Mouse (Mus musculus): ENCODE measurements around the gene Itpr3.

Gene Itpr3

GRCm38 (mm10) chr17:27056812-27057516, at the start of gene Itpr3:
Gene Itpr3 (plus strand): TSS chr17:27057304.
- peak; percentile 91 for DNase-seq (ENCODE audit: low read depth)

GRCm38 (mm10) chr17:27008277-27008676, 48.8 kb upstream of the Itpr3 start:
- no peak for DNase-seq (ENCODE audit: low read depth)

- DNase-seq (ENCODE audit: low read depth) = no peak
These were observed 45.9 kb upstream of the Itpr3 start for GRCm38 (mm10) chr17:27011167-27011566.

GRCm38 (mm10) chr17:27011998-27012672, 45.0 kb upstream of the Itpr3 start:
- peak; percentile 87 for DNase-seq (ENCODE audit: low read depth)

GRCm38 (mm10) chr17:27012909-27013308, 44.2 kb upstream of the Itpr3 start:
- peak; percentile 35 for DNase-seq (ENCODE audit: low read depth)

GRCm38 (mm10) chr17:27017564-27018499, 39.3 kb upstream of the Itpr3 start:
- peak; percentile 97 for DNase-seq (ENCODE audit: low read depth)

- DNase-seq (ENCODE audit: low read depth) = no peak
These were observed 38.4 kb upstream of the Itpr3 start for GRCm38 (mm10) chr17:27018555-27019196.

GRCm38 (mm10) chr17:27021076-27021475, 36.0 kb upstream of the Itpr3 start:
- no peak for DNase-seq (ENCODE audit: low read depth)

GRCm38 (mm10) chr17:27021736-27022135, 35.4 kb upstream of the Itpr3 start:
- no peak for DNase-seq (ENCODE audit: low read depth)

- no peak for DNase-seq (ENCODE audit: low read depth)
These were observed 33.8 kb upstream of the Itpr3 start for GRCm38 (mm10) chr17:27023342-27023741.

GRCm38 (mm10) chr17:27025326-27025902, 31.7 kb upstream of the Itpr3 start:
- no peak for DNase-seq (ENCODE audit: low read depth)

- no peak for DNase-seq (ENCODE audit: low read depth)
These were observed 31.2 kb upstream of the Itpr3 start for GRCm38 (mm10) chr17:27025951-27026350.

- DNase-seq (ENCODE audit: low read depth) = peak; percentile 91
These were observed 29.4 kb upstream of the Itpr3 start for GRCm38 (mm10) chr17:27027460-27028283.

- DNase-seq (ENCODE audit: low read depth) = peak; percentile 90
These were observed 28.8 kb upstream of the Itpr3 start for GRCm38 (mm10) chr17:27028284-27028795.

- DNase-seq (ENCODE audit: low read depth) = no peak
These were observed 28.2 kb upstream of the Itpr3 start, which contains the start of gene Bak1 for GRCm38 (mm10) chr17:27028909-27029308. Gene Bak1 (minus strand): TSS chr17:27029009.

- DNase-seq (ENCODE audit: low read depth) = no peak
These were observed 27.7 kb upstream of the Itpr3 start for GRCm38 (mm10) chr17:27029431-27029830.

- DNase-seq (ENCODE audit: low read depth) = no peak
These were observed 26.2 kb upstream of the Itpr3 start for GRCm38 (mm10) chr17:27030896-27031295.

GRCm38 (mm10) chr17:27032328-27032727, 24.8 kb upstream of the Itpr3 start:
- no peak for DNase-seq (ENCODE audit: low read depth)

- peak; percentile 88 for DNase-seq (ENCODE audit: low read depth)
These were observed 24.2 kb upstream of the Itpr3 start for GRCm38 (mm10) chr17:27032869-27033268.

- no peak for DNase-seq (ENCODE audit: low read depth)
These were observed 20.6 kb upstream of the Itpr3 start for GRCm38 (mm10) chr17:27036465-27036864.
